Mouse (Mus musculus): ENCODE measurements at regions not wholly inside any gene's neighbourhood (a gene's known extent, or its start where the extent isn't known, plus 50 kb on each side); places are given as distances from the start of the nearest gene placed in this dataset.

GRCm38 (mm10) chr10:118680896-118681295 is 189.1 kb downstream of the Dyrk2 start:
- Histone ChIP-seq H3K27ac (no peak overlapping the region), H3K9me3 (no peaks in the 10 kb centered on the region), H3K9ac (no peak overlapping the region), H3K36me3 (no peaks in the 10 kb centered on the region), H3K4me3 (no peak overlapping the region), H3K27me3 (no peaks in the 10 kb centered on the region), H3K4me1 (peaks cover 8% of the 10 kb centered on the region), H3K4me2 (replicated peaks) (no peak overlapping the region)
- WGBS = 65% methylated on average over 6 of the region's 6 CpGs
- no peak for ATAC-seq (ENCODE audit: low FRiP score, low read depth)

- WGBS = 72% methylated on average over 9 of the region's 9 CpGs
- no peak for ATAC-seq (ENCODE audit: low FRiP score, low read depth)
- Histone ChIP-seq H3K9ac (no peak overlapping the region), H3K27ac (no peak overlapping the region), H3K4me3 (no peak overlapping the region), H3K9me3 (no peaks in the 10 kb centered on the region), H3K36me3 (no peaks in the 10 kb centered on the region), H3K4me1 (no peaks in the 10 kb centered on the region), H3K4me2 (replicated peaks) (no peak overlapping the region), H3K27me3 (no peaks in the 10 kb centered on the region)
Measured at GRCm38 (mm10) chr10:118683356-118683755, 186.7 kb downstream of the Dyrk2 start.

GRCm38 (mm10) chr10:118699292-118699691 is 170.7 kb downstream of the Dyrk2 start:
- H3K9me3 ChIP-seq = no peaks in the 10 kb centered on the region
- no peak for ATAC-seq (ENCODE audit: low FRiP score, low read depth)

GRCm38 (mm10) chr10:118700115-118700514 is 169.9 kb downstream of the Dyrk2 start:
- H3K4me3 ChIP-seq = no peak overlapping the region
- no peaks in the 10 kb centered on the region for H3K36me3 ChIP-seq
- no peak for ATAC-seq (ENCODE audit: low FRiP score, low read depth)
- H3K9me3 ChIP-seq = no peaks in the 10 kb centered on the region
- no peak overlapping the region for H3K27ac ChIP-seq
- H3K9ac ChIP-seq = no peak overlapping the region
- 94% methylated on average over 4 of the region's 4 CpGs for WGBS
- no peak overlapping the region for H3K4me2 ChIP-seq (replicated peaks)
- no peaks in the 10 kb centered on the region for H3K4me1 ChIP-seq
- H3K27me3 ChIP-seq = no peaks in the 10 kb centered on the region

More at GRCm38 (mm10) chr10:118699292-118699691, 170.7 kb downstream of the Dyrk2 start:
- H3K4me3 ChIP-seq = no peak overlapping the region
- H3K4me1 ChIP-seq = no peaks in the 10 kb centered on the region
- 71% methylated on average over 3 of the region's 3 CpGs for WGBS
- H3K27me3 ChIP-seq = no peaks in the 10 kb centered on the region
- H3K36me3 ChIP-seq = no peaks in the 10 kb centered on the region
- H3K9ac ChIP-seq = no peak overlapping the region
- H3K4me2 ChIP-seq (replicated peaks) = no peak overlapping the region
- H3K27ac ChIP-seq = no peak overlapping the region

- no peaks in the 10 kb centered on the region for H3K36me3 ChIP-seq
- ATAC-seq (ENCODE audit: low FRiP score, low read depth) = no peak
- H3K9me3 ChIP-seq = no peaks in the 10 kb centered on the region
- H3K4me3 ChIP-seq = no peak overlapping the region
- H3K27ac ChIP-seq = no peak overlapping the region
- 91% methylated on average over 3 of the region's 3 CpGs for WGBS
- H3K4me1 ChIP-seq = no peaks in the 10 kb centered on the region
- no peaks in the 10 kb centered on the region for H3K27me3 ChIP-seq
- no peak overlapping the region for H3K9ac ChIP-seq
- H3K4me2 ChIP-seq (replicated peaks) = no peak overlapping the region
Measured at GRCm38 (mm10) chr10:118706020-118706419, 164.0 kb downstream of the Dyrk2 start.

- Histone ChIP-seq H3K9me3 (no peaks in the 10 kb centered on the region), H3K4me3 (no peak overlapping the region), H3K9ac (no peak overlapping the region), H3K4me2 (replicated peaks) (no peak overlapping the region), H3K4me1 (peaks cover 6% of the 10 kb centered on the region; the same call in 1 of the 2 replicates), H3K27me3 (no peaks in the 10 kb centered on the region), H3K27ac (no peak overlapping the region), H3K36me3 (no peaks in the 10 kb centered on the region)
- 94% methylated on average over 8 of the region's 8 CpGs for WGBS
- no peak for ATAC-seq (ENCODE audit: low FRiP score, low read depth)
Measured at GRCm38 (mm10) chr10:118709718-118710117, 160.3 kb downstream of the Dyrk2 start.

GRCm38 (mm10) chr10:118711529-118711928 is 158.5 kb downstream of the Dyrk2 start:
- WGBS = 62% methylated on average over 3 of the region's 3 CpGs
- H3K9ac ChIP-seq = no peak overlapping the region
- H3K27me3 ChIP-seq = no peaks in the 10 kb centered on the region
- no peaks in the 10 kb centered on the region for H3K36me3 ChIP-seq
- no peak for ATAC-seq (ENCODE audit: low FRiP score, low read depth)
- H3K4me1 ChIP-seq = peaks cover 6% of the 10 kb centered on the region; the same call in 1 of the 2 replicates
- no peak overlapping the region for H3K4me2 ChIP-seq (replicated peaks)
- H3K27ac ChIP-seq = no peak overlapping the region
- no peak overlapping the region for H3K4me3 ChIP-seq
- H3K9me3 ChIP-seq = no peaks in the 10 kb centered on the region

- no peak overlapping the region for H3K4me2 ChIP-seq (replicated peaks)
- H3K27me3 ChIP-seq = no peaks in the 10 kb centered on the region
- H3K9me3 ChIP-seq = no peaks in the 10 kb centered on the region
- no peaks in the 10 kb centered on the region for H3K36me3 ChIP-seq
- WGBS = 33% methylated on average over 10 of the region's 10 CpGs
- no peak overlapping the region for H3K27ac ChIP-seq
- H3K4me3 ChIP-seq = no peak overlapping the region
- ATAC-seq (ENCODE audit: low FRiP score, low read depth) = no peak
- peaks cover 6% of the 10 kb centered on the region; the same call in 1 of the 2 replicates for H3K4me1 ChIP-seq
- H3K9ac ChIP-seq = no peak overlapping the region
Measured at GRCm38 (mm10) chr10:118711951-118712350, 158.1 kb downstream of the Dyrk2 start.

GRCm38 (mm10) chr10:118712951-118713350 is 157.1 kb downstream of the Dyrk2 start:
- no peaks in the 10 kb centered on the region for H3K27me3 ChIP-seq
- WGBS = 79% methylated on average over 6 of the region's 6 CpGs
- peaks cover 6% of the 10 kb centered on the region; the same call in 1 of the 2 replicates for H3K4me1 ChIP-seq
- no peak for ATAC-seq (ENCODE audit: low FRiP score, low read depth)
- no peak overlapping the region for H3K27ac ChIP-seq
- H3K36me3 ChIP-seq = no peaks in the 10 kb centered on the region
- no peak overlapping the region for H3K9ac ChIP-seq
- no peaks in the 10 kb centered on the region for H3K9me3 ChIP-seq
- H3K4me2 ChIP-seq (replicated peaks) = no peak overlapping the region
- no peak overlapping the region for H3K4me3 ChIP-seq

GRCm38 (mm10) chr10:118714179-118714581 is 155.8 kb downstream of the Dyrk2 start:
- no peak overlapping the region for H3K9ac ChIP-seq
- H3K4me2 ChIP-seq (replicated peaks) = no peak overlapping the region
- no peak overlapping the region for H3K4me3 ChIP-seq
- no peaks in the 10 kb centered on the region for H3K36me3 ChIP-seq
- no peaks in the 10 kb centered on the region for H3K27me3 ChIP-seq
- 85% methylated on average over 17 of the region's 17 CpGs for WGBS
- H3K9me3 ChIP-seq = no peaks in the 10 kb centered on the region
- H3K27ac ChIP-seq = no peak overlapping the region
- peaks cover 6% of the 10 kb centered on the region; the same call in 1 of the 2 replicates for H3K4me1 ChIP-seq
- no peak for ATAC-seq (ENCODE audit: low FRiP score, low read depth)

- H3K9ac ChIP-seq = no peak overlapping the region
- H3K4me3 ChIP-seq = no peak overlapping the region
- WGBS = 78% methylated on average over 4 of the region's 4 CpGs
- no peak for ATAC-seq (ENCODE audit: low FRiP score, low read depth)
- peaks cover 6% of the 10 kb centered on the region; the same call in 1 of the 2 replicates for H3K4me1 ChIP-seq
- no peaks in the 10 kb centered on the region for H3K9me3 ChIP-seq
- no peak overlapping the region for H3K4me2 ChIP-seq (replicated peaks)
- no peaks in the 10 kb centered on the region for H3K36me3 ChIP-seq
- no peak overlapping the region for H3K27ac ChIP-seq
- no peaks in the 10 kb centered on the region for H3K27me3 ChIP-seq
Measured at GRCm38 (mm10) chr10:118714595-118714994, 155.4 kb downstream of the Dyrk2 start.

GRCm38 (mm10) chr10:118720630-118721029 is 149.4 kb downstream of the Dyrk2 start:
- no peak overlapping the region for H3K4me2 ChIP-seq (replicated peaks)
- peaks cover 20% of the 10 kb centered on the region for H3K4me1 ChIP-seq
- no peak overlapping the region for H3K27ac ChIP-seq
- WGBS = 40% methylated on average over 1 of the region's 1 CpGs
- H3K4me3 ChIP-seq = no peak overlapping the region
- ATAC-seq (ENCODE audit: low FRiP score, low read depth) = no peak
- no peaks in the 10 kb centered on the region for H3K9me3 ChIP-seq
- no peak overlapping the region for H3K9ac ChIP-seq
- H3K27me3 ChIP-seq = no peaks in the 10 kb centered on the region
- H3K36me3 ChIP-seq = no peaks in the 10 kb centered on the region

- H3K27me3 ChIP-seq = no peaks in the 10 kb centered on the region
- peak; percentile 72 for ATAC-seq (ENCODE audit: low FRiP score, low read depth)
- no peaks in the 10 kb centered on the region for H3K36me3 ChIP-seq
- no peak overlapping the region for H3K9ac ChIP-seq
- H3K4me3 ChIP-seq = no peak overlapping the region
- no peak overlapping the region; the same call in 1 of the 2 replicates for H3K27ac ChIP-seq
- no peaks in the 10 kb centered on the region for H3K9me3 ChIP-seq
- peaks cover 20% of the 10 kb centered on the region for H3K4me1 ChIP-seq
- WGBS = 41% methylated on average over 5 of the region's 5 CpGs
- H3K4me2 ChIP-seq (replicated peaks) = no peak overlapping the region; the same call in 1 of the 2 replicates
Measured at GRCm38 (mm10) chr10:118722132-118722551, 147.9 kb downstream of the Dyrk2 start.

Data from limb, embryonic 13.5 days (tissue).